Mouse (Mus musculus) skeletal muscle tissue, postnatal 0 days (tissue): Measurements from ENCODE around the gene Agbl5. TPM values are rescaled to one million over a fixed set of nuclear protein-coding genes. Genes with fewer than 3 reads are reported as not detected.

Experiments
- polyA plus RNA-seq: library from polyadenylated mRNA; unstranded; fragments of >200 nt; fragmentation: Nextera tagmentation; extraction: Ambion mirVana; gene quantifications from 2 replicates; pipeline ENCODE4 v1.2.1, GENCODE M21; 2015

Agbl5 gene
- 2.7 and 3.9 TPM in 2 replicates for polyA plus RNA-seq

GRCm38 (mm10) chr5:30888337-30889087 lies at the start of gene Agbl5:
Gene Agbl5 (plus strand): TSS chr5:30888694.

GRCm38 (mm10) chr5:30867712-30868111 lies 20.8 kb upstream of the Agbl5 start, which contains the start of gene Tmem214:
Gene Tmem214 (plus strand): TSS chr5:30868012.

GRCm38 (mm10) chr5:30907413-30908059 lies 19.0 kb downstream of the Agbl5 start, which contains the start of gene Ost4:
Gene Ost4 (minus strand): TSS chr5:30907788.

DNA sequence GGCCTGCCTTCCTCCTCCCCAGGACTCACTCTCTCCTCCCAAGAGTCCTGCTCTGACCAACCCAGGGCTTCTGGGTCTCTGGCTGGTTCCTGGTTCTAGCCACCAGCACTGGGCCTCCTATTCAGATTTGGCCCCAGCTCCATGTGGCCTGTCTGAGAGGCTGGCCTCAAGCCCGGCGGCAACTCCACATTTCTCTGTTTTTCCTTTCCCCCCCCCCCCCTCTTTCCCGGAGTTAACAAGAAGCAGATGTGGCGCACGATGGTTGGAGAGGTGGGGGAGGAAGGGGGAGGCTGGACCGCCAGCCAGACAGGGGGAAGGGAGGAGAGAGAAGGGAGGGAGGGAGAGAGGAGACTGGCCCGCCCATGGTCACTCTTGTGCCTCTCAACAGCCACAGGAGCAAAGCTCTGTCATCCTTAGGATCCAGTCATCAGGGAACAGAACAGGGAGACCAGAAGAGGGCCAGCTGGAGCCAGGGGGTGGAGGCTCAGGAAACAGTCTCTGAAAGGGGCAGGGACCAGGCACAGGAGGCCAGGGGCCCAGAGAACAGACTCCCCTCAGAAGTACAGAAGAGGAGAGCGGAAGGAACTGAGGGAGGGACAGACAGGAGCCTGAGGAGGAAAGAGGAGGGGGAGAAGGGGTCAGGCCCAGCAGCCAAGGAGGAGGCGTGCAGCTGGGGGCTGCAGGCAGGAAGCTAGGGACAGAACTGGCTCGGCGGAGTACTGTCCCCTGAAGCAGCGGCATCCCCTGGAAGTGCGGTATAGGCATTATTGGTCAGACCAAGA lies 24.8 kb downstream of the Agbl5 start, which contains the start of gene Emilin1:
Emilin1 (plus strand) TSS at position 343 of the 782 bp plus-strand sequence.

GRCm38 (mm10) chr5:30921256-30922033 lies 33.0 kb downstream of the Agbl5 start, which contains the start of gene Khk:
Gene Khk (plus strand): TSS chr5:30921431.

DNA sequence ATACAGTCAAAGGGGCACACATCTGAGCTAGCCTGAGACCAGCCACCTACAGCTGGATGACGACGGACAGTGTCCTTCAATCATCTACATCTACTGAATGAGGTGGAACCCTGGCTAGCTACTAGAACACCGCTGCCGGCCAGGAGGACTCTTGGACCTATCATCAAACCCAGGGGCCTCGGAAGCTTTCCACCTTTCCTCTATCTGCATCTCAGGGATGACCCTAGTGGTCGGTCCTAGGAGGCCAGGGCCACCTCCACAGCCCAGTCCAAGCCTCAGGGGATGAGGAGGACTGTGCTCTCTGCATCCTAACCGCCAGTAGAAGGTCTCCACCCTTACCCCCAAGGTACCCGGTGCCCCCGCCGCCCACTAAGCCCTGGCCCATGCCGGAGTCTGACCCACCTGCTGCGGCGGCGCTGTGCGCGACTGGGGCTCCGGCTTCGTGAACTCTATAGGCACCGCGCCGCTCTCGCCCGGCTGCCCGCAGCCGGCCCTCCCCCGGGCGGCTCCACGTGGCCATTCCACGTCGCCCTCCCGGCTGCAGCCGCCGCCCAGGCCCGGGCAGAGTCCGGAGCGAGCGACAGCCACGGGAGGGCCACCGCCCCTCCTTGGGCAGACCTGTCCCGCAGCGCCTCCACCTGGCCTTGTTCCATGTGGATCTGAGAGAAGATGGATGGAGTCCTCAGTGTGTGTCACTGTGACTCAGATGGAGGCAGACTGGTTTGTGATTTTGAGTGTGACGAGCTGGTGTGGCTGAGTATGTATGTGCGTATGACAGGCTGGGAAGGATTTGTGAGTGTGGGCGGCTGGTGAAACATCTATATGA lies 56.7 kb downstream of the Agbl5 start, which contains the start of gene Cgref1:
Cgref1 (minus strand) TSS at position 636 of the 826 bp plus-strand sequence.

Other genes with a start within 250 kb of the Agbl5 start
- gene Slc35f6, start 240.8 kb upstream of the Agbl5 start, polyA plus RNA-seq: 12.1 and 16.5 TPM in 2 replicates
- gene Cenpa, start 221.9 kb upstream of the Agbl5 start, polyA plus RNA-seq: 65.3 and 69.9 TPM in 2 replicates
- 3.2 and 3.3 TPM in 2 replicates for gene Dpysl5, start 177.1 kb upstream of the Agbl5 start, polyA plus RNA-seq
- 54.6 and 55.1 TPM in 2 replicates for gene Mapre3, start 74.1 kb upstream of the Agbl5 start, polyA plus RNA-seq
- gene Tmem214, start 20.7 kb upstream of the Agbl5 start, polyA plus RNA-seq: 46.0 and 49.8 TPM in 2 replicates
- gene Ost4, start 19.1 kb downstream of the Agbl5 start, polyA plus RNA-seq: 291 and 336 TPM in 2 replicates
- gene Emilin1, start 24.7 kb downstream of the Agbl5 start, polyA plus RNA-seq: 59.3 and 67.0 TPM in 2 replicates
- gene Khk, start 32.7 kb downstream of the Agbl5 start, polyA plus RNA-seq: 32.8 and 34.8 TPM in 2 replicates
- gene Cgref1, start 56.9 kb downstream of the Agbl5 start, polyA plus RNA-seq: 18.3 and 20.6 TPM in 2 replicates
- 84.0 and 85.7 TPM in 2 replicates for gene Preb, start 71.7 kb downstream of the Agbl5 start, polyA plus RNA-seq
- gene Tcf23, start 80.0 kb downstream of the Agbl5 start, polyA plus RNA-seq: 0.07 TPM in 1 of 2 replicates, not detected in the other
- 262 and 282 TPM in 2 replicates for gene Atraid, start 159.6 kb downstream of the Agbl5 start, polyA plus RNA-seq
- gene Slc5a6, start 160.2 kb downstream of the Agbl5 start, polyA plus RNA-seq: 10.1 and 11.2 TPM in 2 replicates
- 6.1 and 6.4 TPM in 2 replicates for gene Cad, start 166.1 kb downstream of the Agbl5 start, polyA plus RNA-seq
- not detected in 2 replicates for gene Dnajc5g, start 217.6 kb downstream of the Agbl5 start, polyA plus RNA-seq
- gene Slc30a3, start 219.5 kb downstream of the Agbl5 start, polyA plus RNA-seq: 0.08 TPM in 1 of 2 replicates, not detected in the other
- gene Trim54, start 228.0 kb downstream of the Agbl5 start, polyA plus RNA-seq: 210 and 232 TPM in 2 replicates